Mouse (Mus musculus): ENCODE data around the gene Chchd1. TPM values are rescaled to one million over a fixed set of nuclear protein-coding genes. Genes with fewer than 3 reads are reported as not detected.

Chchd1 gene
- polyA plus RNA-seq (2014; fragmentation: Illumina TruSeq; extraction: RNeasy Lipid Tissue Mini Kit (QIAGEN cat#74804); ENCODE audit: low read depth, low replicate concordance): 164 TPM

DNA sequence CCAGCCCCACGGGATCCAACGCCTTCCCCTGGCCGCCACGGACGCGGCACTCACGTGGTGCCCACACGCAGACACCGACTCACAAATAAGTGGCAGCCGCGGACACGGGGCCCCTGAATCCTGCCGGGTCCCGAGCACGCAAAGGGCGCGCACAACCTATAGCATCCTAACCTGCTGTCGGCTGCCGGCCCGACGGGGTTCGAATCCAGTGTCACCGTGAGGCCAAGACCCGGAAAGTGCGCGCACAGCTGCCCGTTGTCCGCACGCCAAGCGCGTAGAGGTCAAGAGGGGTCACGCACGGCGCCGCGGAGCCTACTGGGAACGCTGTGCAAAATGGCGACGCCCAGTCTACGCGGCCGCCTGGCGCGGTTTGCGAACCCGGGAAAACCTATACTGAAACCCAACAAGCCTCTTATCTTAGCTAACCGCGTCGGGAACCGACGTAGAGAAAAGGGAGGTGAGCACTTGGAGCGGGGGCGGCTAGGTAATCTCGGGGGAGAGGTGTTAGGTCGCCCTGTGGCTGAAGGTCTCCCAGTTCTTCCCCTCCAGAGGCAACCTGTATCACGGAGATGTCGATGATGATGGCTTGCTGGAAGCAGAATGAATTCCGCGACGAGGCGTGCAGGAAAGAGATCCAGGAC lies at the start of gene Chchd1:
Chchd1 (plus strand) TSS at position 266 of the 641 bp plus-strand sequence.

DNA sequence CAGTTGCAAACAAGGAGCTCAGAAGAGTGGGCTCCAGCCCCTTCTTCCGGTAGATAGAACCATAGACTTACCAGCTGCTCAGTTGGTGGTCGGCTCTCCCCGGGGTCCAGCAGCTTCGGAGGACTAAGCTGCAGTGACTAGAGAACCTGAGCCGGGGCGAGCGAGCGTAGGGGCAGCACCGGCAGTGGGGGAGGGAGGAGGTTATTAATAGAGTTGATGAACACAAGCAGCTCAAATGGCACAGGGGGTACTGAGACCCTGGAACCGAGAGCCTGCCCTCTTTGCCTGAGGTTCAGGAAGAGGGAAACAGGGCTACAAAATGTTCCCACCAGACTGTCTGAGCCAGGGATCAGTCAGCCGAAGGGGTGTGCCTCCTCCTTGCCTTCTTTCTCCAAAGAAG lies 46.4 kb upstream of the Chchd1 start, which contains the start of gene Myoz1:
Myoz1 (minus strand) TSS at position 180 of the 400 bp plus-strand sequence.

DNA sequence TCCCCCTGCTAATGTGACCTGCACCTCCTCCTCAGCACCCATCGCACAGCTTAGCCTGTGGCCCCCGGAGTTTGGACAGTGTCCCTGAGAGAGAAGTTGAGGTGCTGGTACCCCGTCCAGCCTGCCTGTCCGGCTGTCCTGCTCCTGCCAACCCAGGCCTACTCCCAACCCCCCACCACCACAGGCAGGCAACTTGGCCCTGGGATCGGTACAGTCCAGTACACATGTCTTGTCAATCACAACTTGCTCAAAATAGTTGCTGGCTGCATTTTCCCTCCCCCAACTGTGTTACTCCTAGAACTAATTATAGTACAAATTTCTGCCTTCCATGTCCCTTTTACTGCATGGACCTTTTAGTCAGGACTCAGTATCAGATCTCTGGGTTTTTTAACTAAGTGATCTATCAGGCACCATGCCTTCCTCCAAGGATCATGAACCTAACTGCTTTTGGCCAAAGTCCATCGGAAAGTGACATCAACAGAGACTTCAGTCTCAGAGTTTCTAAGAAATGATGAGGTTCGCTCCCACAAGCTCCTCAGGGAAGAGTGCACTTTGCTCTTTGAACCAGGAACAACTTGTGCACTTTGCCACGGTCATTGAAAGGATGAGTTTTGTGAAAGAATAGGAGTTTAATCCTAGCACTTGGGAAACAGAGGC lies 34.5 kb upstream of the Chchd1 start, which contains the start of gene Synpo2l:
Synpo2l (minus strand) TSS at position 201 of the 657 bp plus-strand sequence.

DNA sequence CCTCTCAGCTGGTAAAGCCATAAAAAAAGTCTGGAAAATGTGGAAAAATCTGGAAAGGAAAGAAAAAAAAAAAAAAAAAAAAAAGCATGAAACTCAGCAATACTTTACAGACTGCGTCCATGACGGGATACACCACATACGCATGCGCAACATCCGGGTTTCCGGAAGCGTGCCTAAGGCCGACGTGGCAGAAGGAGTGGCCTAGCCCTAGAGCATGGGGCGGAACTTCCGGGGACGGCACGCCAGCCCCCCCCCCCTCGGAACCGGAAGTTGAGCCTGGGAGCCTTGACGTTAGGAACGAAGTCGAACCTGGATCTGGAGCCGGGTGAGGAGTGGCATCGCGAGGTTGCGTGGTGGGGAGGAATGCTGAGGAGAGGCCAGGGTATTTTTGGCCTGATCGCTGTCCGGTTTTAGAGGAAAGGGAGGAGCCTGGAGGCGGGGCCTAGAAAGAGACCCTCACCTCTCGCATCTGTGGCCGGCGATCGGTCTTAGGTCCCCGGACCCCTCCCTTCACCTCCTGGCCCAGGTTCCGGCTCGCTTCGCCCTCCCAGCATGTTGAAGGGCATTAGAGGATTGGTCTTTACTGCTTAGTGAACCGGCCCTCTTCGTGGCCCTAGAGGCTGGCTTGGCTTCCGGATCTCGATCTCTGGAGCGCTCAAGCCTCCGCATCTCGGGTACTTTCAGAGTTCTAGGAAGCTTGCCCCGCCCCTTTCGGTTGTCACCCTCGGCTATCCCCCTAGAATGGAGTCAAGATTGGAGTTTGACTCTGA lies 28.6 kb upstream of the Chchd1 start, which contains the start of gene Sec24c:
Sec24c (plus strand) TSS at position 245 of the 770 bp plus-strand sequence.

DNA sequence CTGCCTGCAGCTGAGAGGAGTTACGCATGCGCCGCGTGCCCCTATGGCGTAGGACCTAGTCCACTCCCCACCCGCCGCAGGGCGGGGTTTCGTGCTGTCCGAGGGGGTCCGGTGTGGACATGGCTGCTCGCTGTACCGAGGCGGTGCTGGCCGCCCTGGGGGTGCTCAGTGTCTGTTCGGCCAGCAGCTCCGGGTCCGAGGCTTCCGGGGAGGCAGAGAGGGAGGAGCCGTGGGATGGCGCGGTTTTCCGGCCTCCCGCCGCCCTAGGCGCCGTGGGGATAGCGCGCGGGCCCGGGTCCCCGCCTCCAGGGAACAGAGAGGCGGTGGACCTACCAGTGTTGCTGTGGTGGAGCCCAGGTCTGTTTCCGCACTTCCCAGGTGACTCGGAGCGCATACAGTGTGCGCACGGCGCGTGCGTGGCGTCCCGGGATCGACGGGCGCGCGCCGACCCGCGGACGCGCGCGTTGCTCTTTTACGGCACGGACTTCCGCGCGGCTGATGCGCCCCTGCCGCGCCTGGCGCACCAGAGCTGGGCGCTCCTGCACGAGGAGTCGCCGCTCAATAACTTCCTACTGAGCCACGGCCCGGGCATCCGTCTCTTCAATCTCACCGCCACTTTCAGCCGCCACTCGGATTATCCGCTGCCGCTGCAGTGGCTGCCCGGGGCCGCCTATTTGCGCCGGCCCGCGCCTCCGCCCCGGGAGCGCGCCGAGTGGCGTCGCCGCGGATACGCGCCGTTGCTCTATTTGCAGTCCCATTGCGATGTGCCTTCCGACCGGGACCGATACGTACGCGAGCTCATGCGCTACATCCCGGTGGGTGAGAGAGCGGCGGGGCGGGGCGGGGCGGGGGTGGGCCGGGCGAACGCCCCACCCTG lies 7.7 kb upstream of the Chchd1 start, which contains the start of gene Fut11:
Fut11 (plus strand) TSS at position 85 of the 877 bp plus-strand sequence.

DNA sequence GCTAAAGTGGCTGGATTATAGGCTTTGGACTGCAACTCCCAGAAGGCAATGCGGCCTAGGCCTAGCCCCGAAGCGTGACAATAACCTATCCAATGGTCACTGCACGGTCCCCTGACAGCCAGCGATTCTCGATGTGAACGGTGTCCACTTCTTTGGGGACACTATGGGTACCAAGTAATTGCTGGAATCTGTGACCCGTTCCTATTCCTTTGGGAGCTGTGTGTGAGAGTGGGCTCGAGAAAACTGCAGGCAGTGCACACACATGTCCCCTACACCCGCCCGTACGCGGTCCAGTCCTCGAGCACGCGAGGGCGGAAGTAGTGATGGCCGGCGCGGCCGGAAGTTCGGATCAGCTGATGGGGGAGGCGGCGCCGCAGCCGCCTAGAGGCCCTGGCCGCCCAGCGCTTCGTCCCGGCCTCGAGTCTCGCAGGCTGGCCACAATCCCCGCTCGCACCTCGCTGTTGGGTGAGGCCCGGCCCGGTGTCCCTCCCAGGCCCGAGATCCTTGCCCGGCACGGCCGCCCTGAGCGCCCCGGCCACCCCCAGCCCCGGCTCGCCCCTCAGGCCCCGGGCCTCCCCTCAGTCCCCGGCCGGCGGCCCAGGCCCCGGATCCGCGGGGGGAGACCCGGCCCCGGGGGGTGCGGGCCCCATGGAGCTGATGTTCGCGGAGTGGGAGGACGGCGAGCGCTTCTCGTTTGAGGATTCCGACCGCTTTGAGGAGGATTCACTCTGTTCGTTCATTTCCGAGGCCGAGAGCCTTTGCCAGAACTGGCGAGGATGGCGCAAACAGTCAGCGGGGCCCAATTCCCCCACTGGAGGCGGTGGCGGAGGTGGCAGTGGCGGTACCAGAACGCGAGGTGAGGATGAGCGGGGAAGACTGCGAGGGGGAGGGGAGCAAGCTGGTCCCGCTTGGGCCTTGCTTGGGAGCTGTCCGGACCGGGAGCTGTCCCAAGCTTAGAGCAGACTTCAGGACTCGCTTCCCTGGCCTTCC lies 4.7 kb downstream of the Chchd1 start, which contains the start of gene Zswim8:
Zswim8 (plus strand) TSS at position 352 of the 990 bp plus-strand sequence.

DNA sequence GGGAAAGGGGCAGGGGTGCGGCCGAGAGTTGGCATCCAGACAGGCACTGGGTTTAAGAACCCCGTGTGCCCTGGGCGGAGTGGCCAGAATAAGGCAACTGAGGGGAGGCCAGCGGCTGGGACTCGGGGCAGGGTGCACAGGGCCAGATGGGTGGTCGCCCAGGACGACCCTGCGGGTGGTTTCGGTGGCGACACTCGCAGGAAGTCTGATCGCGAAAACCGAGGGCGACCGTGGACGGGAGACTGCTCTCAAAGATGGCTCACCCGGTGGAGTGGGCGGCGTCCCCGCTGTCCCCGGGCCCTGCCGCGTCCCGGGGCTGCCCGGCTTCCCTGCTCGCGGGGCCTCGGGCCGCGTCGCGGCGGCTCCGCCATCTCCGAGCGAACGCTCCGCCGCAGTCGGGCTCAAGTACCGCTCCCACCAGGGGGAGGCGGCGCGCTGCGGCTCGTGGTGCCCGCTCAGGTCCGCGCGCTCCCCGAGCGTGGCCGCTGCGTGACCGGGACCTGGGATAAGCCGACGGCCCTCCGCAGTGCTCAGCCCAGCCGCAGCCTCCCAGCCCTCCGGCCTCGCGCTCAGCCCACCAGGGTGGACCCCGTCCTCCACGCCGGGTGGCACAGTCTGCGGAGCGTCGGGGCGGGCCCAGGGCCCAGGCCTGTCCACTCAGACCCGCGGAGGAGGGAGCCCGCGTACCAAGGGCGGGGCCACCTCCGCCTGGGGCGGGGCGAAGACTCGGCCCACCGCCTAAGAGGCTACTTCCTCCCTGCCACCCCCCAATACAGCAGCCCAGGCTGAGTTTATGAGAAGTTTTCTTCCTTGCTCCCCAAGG lies 31.4 kb downstream of the Chchd1 start, which contains the start of gene Ndst2:
Ndst2 (minus strand) TSS at position 611 of the 823 bp plus-strand sequence.

Other genes starting within 250 kb of the Chchd1 start
- 124 TPM for gene Anxa7, start 222.9 kb upstream of the Chchd1 start, polyA plus RNA-seq (2014; fragmentation: Illumina TruSeq; extraction: RNeasy Lipid Tissue Mini Kit (QIAGEN cat#74804); ENCODE audit: low read depth, low replicate concordance)
- gene Mss51, start 206.1 kb upstream of the Chchd1 start, polyA plus RNA-seq (2014; fragmentation: Illumina TruSeq; extraction: RNeasy Lipid Tissue Mini Kit (QIAGEN cat#74804); ENCODE audit: low read depth, low replicate concordance): 0.49 TPM
- gene Ppp3cb, start 156.4 kb upstream of the Chchd1 start, polyA plus RNA-seq (2014; fragmentation: Illumina TruSeq; extraction: RNeasy Lipid Tissue Mini Kit (QIAGEN cat#74804); ENCODE audit: low read depth, low replicate concordance): 141 TPM
- 8.3 TPM for gene Usp54, start 61.9 kb upstream of the Chchd1 start, polyA plus RNA-seq (2014; fragmentation: Illumina TruSeq; extraction: RNeasy Lipid Tissue Mini Kit (QIAGEN cat#74804); ENCODE audit: low read depth, low replicate concordance)
- not detected for gene Myoz1, start 46.5 kb upstream of the Chchd1 start, polyA plus RNA-seq (2014; fragmentation: Illumina TruSeq; extraction: RNeasy Lipid Tissue Mini Kit (QIAGEN cat#74804); ENCODE audit: low read depth, low replicate concordance)
- gene Synpo2l, start 34.7 kb upstream of the Chchd1 start, polyA plus RNA-seq (2014; fragmentation: Illumina TruSeq; extraction: RNeasy Lipid Tissue Mini Kit (QIAGEN cat#74804); ENCODE audit: low read depth, low replicate concordance): 0.32 TPM
- gene Sec24c, start 28.7 kb upstream of the Chchd1 start, polyA plus RNA-seq (2014; fragmentation: Illumina TruSeq; extraction: RNeasy Lipid Tissue Mini Kit (QIAGEN cat#74804); ENCODE audit: low read depth, low replicate concordance): 49.6 TPM
- gene Fut11, start 8.0 kb upstream of the Chchd1 start, polyA plus RNA-seq (2014; fragmentation: Illumina TruSeq; extraction: RNeasy Lipid Tissue Mini Kit (QIAGEN cat#74804); ENCODE audit: low read depth, low replicate concordance): 17.6 TPM
- 3.2 TPM for gene Zswim8, start 4.5 kb downstream of the Chchd1 start, polyA plus RNA-seq (2014; fragmentation: Illumina TruSeq; extraction: RNeasy Lipid Tissue Mini Kit (QIAGEN cat#74804); ENCODE audit: low read depth, low replicate concordance)
- gene Ndst2, start 31.6 kb downstream of the Chchd1 start, polyA plus RNA-seq (2014; fragmentation: Illumina TruSeq; extraction: RNeasy Lipid Tissue Mini Kit (QIAGEN cat#74804); ENCODE audit: low read depth, low replicate concordance): 1.3 TPM
- gene Camk2g, start 91.1 kb downstream of the Chchd1 start, polyA plus RNA-seq (2014; fragmentation: Illumina TruSeq; extraction: RNeasy Lipid Tissue Mini Kit (QIAGEN cat#74804); ENCODE audit: low read depth, low replicate concordance): 14.7 TPM
- gene Plau, start 133.7 kb downstream of the Chchd1 start, polyA plus RNA-seq (2014; fragmentation: Illumina TruSeq; extraction: RNeasy Lipid Tissue Mini Kit (QIAGEN cat#74804); ENCODE audit: low read depth, low replicate concordance): 567 TPM
- gene Vcl, start 226.4 kb downstream of the Chchd1 start, polyA plus RNA-seq (2014; fragmentation: Illumina TruSeq; extraction: RNeasy Lipid Tissue Mini Kit (QIAGEN cat#74804); ENCODE audit: low read depth, low replicate concordance): 54.3 TPM